Mouse (Mus musculus): ENCODE measurements around the gene Cpvl. TPM values are rescaled to one million over a fixed set of nuclear protein-coding genes. Genes with fewer than 3 reads are reported as not detected.

The Cpvl gene
- total RNA-seq (2014; rRNA removed) (not detected in 2 replicates), polyA plus RNA-seq (2012; rRNA removed) (not detected in 2 replicates)

- WGBS, result 84% methylated on average over 5 of the region's 5 CpGs
- H3K4me1 ChIP-seq (ENCODE audit: control insufficient read depth, insufficient read depth, low read length), result no peaks in the 10 kb centered on the region
- H3K27me3 ChIP-seq (ENCODE audit: control insufficient read depth, insufficient read depth, low read length), result no peaks in the 10 kb centered on the region
- no peak within 1 kb of the TSS for H3K4me3 ChIP-seq (ENCODE audit: insufficient read depth, low read depth, low read length)
- H3K9ac ChIP-seq (ENCODE audit: low read depth, low read length), result no peak within 1 kb of the TSS
- H3K79me2 ChIP-seq (ENCODE audit: control insufficient read depth, insufficient read depth, low read length), result no peaks in the 10 kb centered on the region
- TF ChIP-seq POLR2A (IDR thresholded peaks at IDR 0.05; ENCODE audit: extremely low read depth, insufficient read depth, low read length) (no peak), CTCF (IDR thresholded peaks at IDR 0.05; ENCODE audit: low read depth, low read length) (no peak)
- H3K27ac ChIP-seq (replicated peaks; ENCODE audit: insufficient read depth, low read depth, low read length), result no peak within 1 kb of the TSS
- no peaks in the 10 kb centered on the region for H3K36me3 ChIP-seq (ENCODE audit: control insufficient read depth, insufficient read depth, low read length)
- no peak for DNase-seq (ENCODE audit: extremely low read depth, low read depth, low spot score)
These were observed at the start of gene Cpvl for GRCm38 (mm10) chr6:53978571-53978970. TSS of gene Cpvl (minus strand) at chr6:53978671.

DNA sequence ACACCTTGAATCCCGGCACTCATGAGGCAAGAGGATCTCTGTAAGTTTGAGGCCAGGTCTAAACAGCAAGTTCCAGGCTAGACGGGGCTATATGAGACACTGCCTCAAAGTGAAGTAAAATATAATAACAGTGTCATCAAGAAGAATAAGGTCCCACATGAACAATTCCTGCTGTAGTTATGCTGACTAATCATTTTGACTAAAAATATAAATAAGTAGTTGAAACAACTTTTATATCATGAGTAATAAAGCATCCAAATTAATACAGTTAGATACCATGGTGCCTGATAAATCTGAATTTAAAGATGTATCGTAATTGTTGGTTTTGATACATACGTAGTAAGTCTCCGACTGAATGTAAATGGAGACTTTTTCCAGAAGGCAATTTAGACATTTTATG lies 45.4 kb upstream of the Cpvl start:
- no peaks in the 10 kb centered on the region for H3K27me3 ChIP-seq (ENCODE audit: control insufficient read depth, insufficient read depth, low read length)
- no peak overlapping the region for H3K4me3 ChIP-seq (ENCODE audit: insufficient read depth, low read depth, low read length)
- H3K79me2 ChIP-seq (ENCODE audit: control insufficient read depth, insufficient read depth, low read length), result no peaks in the 10 kb centered on the region
- peaks cover 1% of the 10 kb centered on the region; the same call in 1 of the 2 replicates for H3K4me1 ChIP-seq (ENCODE audit: control insufficient read depth, insufficient read depth, low read length)
- TF ChIP-seq POLR2A (IDR thresholded peaks at IDR 0.05; ENCODE audit: extremely low read depth, insufficient read depth, low read length) (no peak), CTCF (IDR thresholded peaks at IDR 0.05; ENCODE audit: low read depth, low read length) (no peak)
- H3K36me3 ChIP-seq (ENCODE audit: control insufficient read depth, insufficient read depth, low read length), result no peaks in the 10 kb centered on the region
- H3K9ac ChIP-seq (ENCODE audit: low read depth, low read length), result no peak overlapping the region
- no peak overlapping the region for H3K27ac ChIP-seq (replicated peaks; ENCODE audit: insufficient read depth, low read depth, low read length)
- 96% methylated on average over 5 of the region's 5 CpGs for WGBS
- no peak for DNase-seq (ENCODE audit: extremely low read depth, low read depth, low spot score)

- Histone ChIP-seq H3K4me1 (ENCODE audit: control insufficient read depth, insufficient read depth, low read length) (no peaks in the 10 kb centered on the region), H3K4me3 (ENCODE audit: insufficient read depth, low read depth, low read length) (no peak overlapping the region), H3K27ac (replicated peaks; ENCODE audit: insufficient read depth, low read depth, low read length) (no peak overlapping the region), H3K36me3 (ENCODE audit: control insufficient read depth, insufficient read depth, low read length) (no peaks in the 10 kb centered on the region), H3K27me3 (ENCODE audit: control insufficient read depth, insufficient read depth, low read length) (no peaks in the 10 kb centered on the region), H3K9ac (ENCODE audit: low read depth, low read length) (no peak overlapping the region), H3K79me2 (ENCODE audit: control insufficient read depth, insufficient read depth, low read length) (no peaks in the 10 kb centered on the region)
- TF ChIP-seq CTCF (IDR thresholded peaks at IDR 0.05; ENCODE audit: low read depth, low read length) (no peak), POLR2A (IDR thresholded peaks at IDR 0.05; ENCODE audit: extremely low read depth, insufficient read depth, low read length) (no peak)
- 31% methylated on average over 15 of the region's 15 CpGs for WGBS
- no peak for DNase-seq (ENCODE audit: extremely low read depth, low read depth, low spot score)
These were observed 42.8 kb upstream of the Cpvl start for GRCm38 (mm10) chr6:54021123-54021789.

GRCm38 (mm10) chr6:54018861-54019260 lies 40.4 kb upstream of the Cpvl start:
- Histone ChIP-seq H3K27me3 (ENCODE audit: control insufficient read depth, insufficient read depth, low read length) (no peaks in the 10 kb centered on the region), H3K9ac (ENCODE audit: low read depth, low read length) (no peak overlapping the region), H3K27ac (replicated peaks; ENCODE audit: insufficient read depth, low read depth, low read length) (no peak overlapping the region), H3K79me2 (ENCODE audit: control insufficient read depth, insufficient read depth, low read length) (no peaks in the 10 kb centered on the region), H3K36me3 (ENCODE audit: control insufficient read depth, insufficient read depth, low read length) (no peaks in the 10 kb centered on the region), H3K4me3 (ENCODE audit: insufficient read depth, low read depth, low read length) (no peak overlapping the region), H3K4me1 (ENCODE audit: control insufficient read depth, insufficient read depth, low read length) (no peaks in the 10 kb centered on the region)
- no peak for TF ChIP-seq POLR2A (IDR thresholded peaks at IDR 0.05; ENCODE audit: extremely low read depth, insufficient read depth, low read length)
- TF ChIP-seq CTCF (IDR thresholded peaks at IDR 0.05; ENCODE audit: low read depth, low read length), result no peak
- no peak for DNase-seq (ENCODE audit: extremely low read depth, low read depth, low spot score)
- 82% methylated on average over 5 of the region's 5 CpGs for WGBS

DNA sequence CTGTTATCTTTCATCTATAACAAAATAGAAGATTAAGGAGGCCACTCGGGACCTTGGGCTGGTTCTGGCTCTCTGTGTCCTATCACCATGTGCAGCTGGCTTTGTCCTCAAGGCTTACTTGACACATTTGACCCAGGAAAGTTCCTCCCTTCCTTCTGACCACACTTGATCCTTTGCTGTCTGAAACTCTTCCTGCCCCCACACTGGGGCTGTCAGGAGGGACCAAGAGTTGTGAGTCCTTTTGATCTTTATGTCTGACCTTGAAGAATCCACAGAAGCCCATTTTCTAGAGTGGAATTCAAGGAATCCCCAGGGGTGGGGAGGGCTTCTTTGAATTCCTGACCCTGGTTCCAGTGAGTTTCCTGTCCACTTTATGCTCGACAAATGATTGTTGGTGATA lies 39.6 kb upstream of the Cpvl start:
- no peaks in the 10 kb centered on the region for H3K27me3 ChIP-seq (ENCODE audit: control insufficient read depth, insufficient read depth, low read length)
- H3K4me1 ChIP-seq (ENCODE audit: control insufficient read depth, insufficient read depth, low read length), result no peaks in the 10 kb centered on the region
- H3K27ac ChIP-seq (replicated peaks; ENCODE audit: insufficient read depth, low read depth, low read length), result no peak overlapping the region
- H3K9ac ChIP-seq (ENCODE audit: low read depth, low read length), result no peak overlapping the region
- H3K79me2 ChIP-seq (ENCODE audit: control insufficient read depth, insufficient read depth, low read length), result no peaks in the 10 kb centered on the region
- H3K36me3 ChIP-seq (ENCODE audit: control insufficient read depth, insufficient read depth, low read length), result no peaks in the 10 kb centered on the region
- WGBS, result 74% methylated on average over 2 of the region's 2 CpGs
- TF ChIP-seq CTCF (IDR thresholded peaks at IDR 0.05; ENCODE audit: low read depth, low read length) (no peak), POLR2A (IDR thresholded peaks at IDR 0.05; ENCODE audit: extremely low read depth, insufficient read depth, low read length) (no peak)
- DNase-seq (ENCODE audit: extremely low read depth, low read depth, low spot score), result no peak
- H3K4me3 ChIP-seq (ENCODE audit: insufficient read depth, low read depth, low read length), result no peak overlapping the region

DNA sequence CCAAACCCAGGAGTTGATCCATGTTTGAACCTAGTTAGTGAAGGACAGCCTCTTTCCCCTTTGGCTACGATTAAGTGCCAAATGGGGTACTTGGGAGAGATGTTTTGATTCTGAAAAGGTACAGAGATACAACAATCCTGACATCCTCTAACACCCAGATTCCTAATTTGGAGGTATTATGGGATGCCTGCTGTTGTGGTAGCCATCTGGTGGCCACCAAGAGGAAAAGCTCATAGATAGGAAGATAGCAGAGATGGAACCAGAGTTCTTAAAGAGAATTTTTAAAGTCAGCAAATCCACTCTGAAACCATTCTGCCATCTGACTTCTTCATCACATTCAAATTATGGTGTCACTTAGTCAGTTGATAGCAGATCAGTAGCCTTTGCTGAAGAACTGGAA lies 33.7 kb upstream of the Cpvl start:
- no peak for DNase-seq (ENCODE audit: extremely low read depth, low read depth, low spot score)
- Histone ChIP-seq H3K79me2 (ENCODE audit: control insufficient read depth, insufficient read depth, low read length) (no peaks in the 10 kb centered on the region), H3K27me3 (ENCODE audit: control insufficient read depth, insufficient read depth, low read length) (no peaks in the 10 kb centered on the region), H3K4me1 (ENCODE audit: control insufficient read depth, insufficient read depth, low read length) (no peaks in the 10 kb centered on the region), H3K4me3 (ENCODE audit: insufficient read depth, low read depth, low read length) (no peak overlapping the region), H3K36me3 (ENCODE audit: control insufficient read depth, insufficient read depth, low read length) (no peaks in the 10 kb centered on the region), H3K9ac (ENCODE audit: low read depth, low read length) (no peak overlapping the region), H3K27ac (replicated peaks; ENCODE audit: insufficient read depth, low read depth, low read length) (no peak overlapping the region)
- WGBS, result 93% methylated on average over 1 of the region's 1 CpGs
- TF ChIP-seq POLR2A (IDR thresholded peaks at IDR 0.05; ENCODE audit: extremely low read depth, insufficient read depth, low read length) (no peak), CTCF (IDR thresholded peaks at IDR 0.05; ENCODE audit: low read depth, low read length) (no peak)
